Mouse (Mus musculus) ES-CJ7 (cell line): ENCODE data around the gene Ccdc190.

Experiments used
- DNase-seq: peaks from one replicate; pipeline ENCODE4 v3.0.0; 2011; ENCODE audit warnings: low read depth, low spot score

Gene Ccdc190

GRCm38 (mm10) chr1:169928454-169928971 is at the start of gene Ccdc190:
TSS of gene Ccdc190 (plus strand) at chr1:169928648.
- DNase-seq: no peak

- DNase-seq: no peak
These were observed 49.4 kb upstream of the Ccdc190 start for GRCm38 (mm10) chr1:169879060-169879459.

- no peak for DNase-seq
These were observed 48.3 kb upstream of the Ccdc190 start for GRCm38 (mm10) chr1:169880181-169880580.

- no peak for DNase-seq
These were observed 45.3 kb upstream of the Ccdc190 start for GRCm38 (mm10) chr1:169883081-169883565.

- no peak for DNase-seq
These were observed 39.2 kb upstream of the Ccdc190 start for GRCm38 (mm10) chr1:169889250-169889649.

GRCm38 (mm10) chr1:169893976-169894375 is 34.5 kb upstream of the Ccdc190 start:
- peak; percentile 67 for DNase-seq

GRCm38 (mm10) chr1:169895686-169896085 is 32.8 kb upstream of the Ccdc190 start:
- DNase-seq: no peak

- no peak for DNase-seq
These were observed 30.5 kb upstream of the Ccdc190 start for GRCm38 (mm10) chr1:169897916-169898315.

GRCm38 (mm10) chr1:169898607-169899006 is 29.8 kb upstream of the Ccdc190 start:
- no peak for DNase-seq

- DNase-seq: no peak
These were observed 27.6 kb upstream of the Ccdc190 start for GRCm38 (mm10) chr1:169900771-169901336.

- DNase-seq: no peak
These were observed 19.3 kb upstream of the Ccdc190 start for GRCm38 (mm10) chr1:169909163-169909562.

GRCm38 (mm10) chr1:169909659-169910058 is 18.8 kb upstream of the Ccdc190 start:
- DNase-seq: no peak

- no peak for DNase-seq
These were observed 17.7 kb upstream of the Ccdc190 start for GRCm38 (mm10) chr1:169910751-169911150.

GRCm38 (mm10) chr1:169911526-169911925 is 16.9 kb upstream of the Ccdc190 start:
- DNase-seq: no peak

- DNase-seq: no peak
These were observed 11.8 kb upstream of the Ccdc190 start for GRCm38 (mm10) chr1:169916659-169917058.

- no peak for DNase-seq
These were observed 11.2 kb upstream of the Ccdc190 start for GRCm38 (mm10) chr1:169917115-169917796.

GRCm38 (mm10) chr1:169917998-169918397 is 10.4 kb upstream of the Ccdc190 start:
- peak; percentile 81 for DNase-seq

- DNase-seq: peak; percentile 84
These were observed 9.2 kb upstream of the Ccdc190 start for GRCm38 (mm10) chr1:169919211-169919610.

GRCm38 (mm10) chr1:169921710-169922211 is 6.7 kb upstream of the Ccdc190 start:
- DNase-seq: peak; percentile 53

GRCm38 (mm10) chr1:169924567-169924966 is 3.9 kb upstream of the Ccdc190 start:
- DNase-seq: no peak

GRCm38 (mm10) chr1:169927753-169928369 is 587 bp upstream of the Ccdc190 start:
- no peak for DNase-seq

- no peak for DNase-seq
These were observed 3.2 kb downstream of the Ccdc190 start for GRCm38 (mm10) chr1:169931698-169932097.
